Mouse (Mus musculus): ENCODE data around the gene Six2. TPM values are rescaled to one million over a fixed set of nuclear protein-coding genes. Genes with fewer than 3 reads are reported as not detected.

Six2 gene
- total RNA-seq, 1 experiment from 2014 or later: not detected

DNA sequence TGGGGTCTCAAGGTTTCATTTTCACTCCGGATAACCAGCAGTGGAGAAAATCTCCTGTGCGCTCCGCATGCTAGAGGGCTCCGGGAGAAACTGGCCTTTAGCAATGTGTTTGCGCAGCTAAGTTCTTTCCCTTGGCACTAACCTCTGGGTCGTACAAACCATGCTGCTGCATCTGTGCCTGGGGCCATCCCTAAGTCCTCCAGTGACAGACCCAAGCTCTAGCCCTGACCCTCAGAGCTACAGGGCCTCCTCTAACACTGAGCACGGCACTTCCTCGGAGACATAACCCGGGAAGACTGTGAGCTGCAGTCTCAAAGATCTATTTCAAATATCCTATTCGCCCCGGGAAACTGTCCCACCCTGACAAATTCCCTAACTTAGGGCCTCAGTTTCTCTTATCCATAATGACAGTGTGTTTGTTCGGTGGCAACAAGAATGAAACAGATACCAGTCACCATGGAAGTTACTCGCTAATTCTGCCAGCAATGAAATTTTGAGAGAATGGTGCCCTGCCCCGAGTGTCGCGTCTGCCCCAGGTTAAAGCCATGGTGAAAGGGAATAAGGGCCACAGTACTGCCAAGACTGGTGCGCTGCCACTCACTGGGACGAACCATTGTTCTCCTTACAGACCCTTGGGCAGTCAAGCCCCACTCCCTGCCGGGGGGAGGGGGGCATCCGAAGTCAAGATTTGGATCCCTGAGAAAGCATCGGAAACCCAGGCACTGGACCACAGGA lies 7.8 kb downstream of the Six2 start:
- no peak for ATAC-seq (replicated peaks; ENCODE audit: insufficient number of reproducible peaks, low FRiP score, low TSS enrichment, poor library complexity, severe bottlenecking)

DNA sequence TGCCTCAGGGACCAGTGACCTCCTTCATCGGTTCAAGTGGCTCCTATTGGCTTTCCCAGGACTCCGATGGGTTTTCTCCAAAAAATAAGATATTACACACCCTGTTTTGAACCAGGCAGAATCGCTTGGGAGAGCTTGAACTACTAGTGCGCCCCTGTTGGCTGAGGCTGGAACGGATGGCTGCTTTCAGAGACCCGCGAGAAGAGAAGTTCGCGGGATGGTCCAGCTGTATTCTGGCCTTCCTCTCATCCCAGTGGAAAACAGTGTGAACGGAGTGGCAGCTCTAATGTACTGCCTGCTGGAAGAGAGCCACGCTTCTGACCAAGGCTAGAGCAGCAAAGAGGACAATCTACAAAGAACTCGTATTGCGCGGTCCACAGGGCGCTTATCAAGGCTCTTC lies 8.4 kb downstream of the Six2 start:
- no peak for ATAC-seq (replicated peaks; ENCODE audit: insufficient number of reproducible peaks, low FRiP score, low TSS enrichment, poor library complexity, severe bottlenecking)

DNA sequence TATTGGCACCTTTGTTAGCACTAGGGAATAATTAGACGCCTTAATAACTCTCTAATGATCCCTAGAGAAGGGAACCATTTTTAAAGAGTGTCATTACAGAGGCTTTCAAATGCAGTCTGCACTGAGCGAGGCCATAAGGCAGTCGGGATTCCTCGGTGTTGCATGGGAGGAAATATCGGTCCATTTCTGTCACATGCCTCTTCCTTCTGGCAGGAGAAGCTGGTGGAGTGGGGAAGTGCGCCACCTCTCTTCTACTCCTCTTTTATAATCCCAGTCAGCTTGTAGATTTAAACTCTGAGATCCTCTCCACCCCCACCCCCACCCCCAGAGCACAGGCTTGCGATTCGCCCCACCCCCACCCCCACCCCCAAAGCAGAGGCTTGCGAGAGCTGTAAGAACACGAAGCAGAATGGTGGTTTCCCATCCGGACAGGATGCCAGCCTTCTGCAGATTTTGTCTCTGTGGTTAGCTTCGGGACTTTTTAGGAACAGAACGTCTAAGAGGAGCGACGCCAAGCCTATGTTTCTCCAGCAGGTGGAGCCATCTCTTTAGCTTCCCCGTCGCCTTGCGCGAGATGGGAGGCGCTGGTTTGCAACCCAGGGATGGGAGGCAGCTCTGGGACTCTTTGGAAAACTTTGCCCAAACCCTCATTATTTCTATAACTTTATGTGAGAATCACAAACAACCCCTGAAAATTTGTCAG lies 23.3 kb downstream of the Six2 start:
- no peak for ATAC-seq (replicated peaks; ENCODE audit: insufficient number of reproducible peaks, low FRiP score, low TSS enrichment, poor library complexity, severe bottlenecking)

DNA sequence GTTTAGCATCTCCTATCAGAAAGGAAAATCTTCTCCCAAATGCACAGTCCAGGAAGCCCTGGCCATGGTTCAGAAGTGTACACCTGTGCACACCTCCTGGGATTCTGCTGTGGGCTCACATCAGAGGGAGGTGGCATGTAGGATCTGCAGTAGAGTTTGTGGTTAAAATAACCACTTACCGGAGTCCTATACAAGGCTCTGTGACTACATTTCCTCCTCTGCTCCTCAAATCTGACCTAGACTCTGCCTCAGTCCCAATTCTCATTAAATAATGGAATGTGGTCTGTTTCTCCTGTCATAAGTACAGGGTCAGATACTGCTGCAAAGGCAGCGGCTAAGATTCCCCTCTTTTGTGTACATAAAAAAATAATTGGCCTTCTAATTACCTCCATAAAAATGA lies 23.9 kb downstream of the Six2 start:
- ATAC-seq (replicated peaks; ENCODE audit: insufficient number of reproducible peaks, low FRiP score, low TSS enrichment, poor library complexity, severe bottlenecking): no peak

DNA sequence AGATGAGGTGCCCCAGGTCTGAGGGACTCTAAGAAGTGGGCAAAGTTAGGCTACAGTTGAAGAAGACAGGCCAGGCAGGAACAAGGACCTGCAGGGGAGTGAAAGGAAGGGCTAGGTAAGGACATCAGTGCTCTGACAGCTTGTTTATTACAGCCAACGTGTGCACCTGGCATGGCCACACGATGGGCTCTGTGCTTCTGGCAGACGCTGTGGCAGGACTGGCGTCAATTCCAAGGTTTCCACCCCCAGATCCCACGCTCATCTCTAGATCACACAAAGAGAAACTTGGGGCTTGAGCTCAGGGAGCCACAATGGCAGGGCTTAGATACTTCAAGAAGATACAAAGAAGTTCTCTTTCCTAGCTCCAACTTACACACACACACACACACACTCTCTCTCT lies 26.6 kb downstream of the Six2 start:
- ATAC-seq (replicated peaks; ENCODE audit: insufficient number of reproducible peaks, low FRiP score, low TSS enrichment, poor library complexity, severe bottlenecking): no peak

DNA sequence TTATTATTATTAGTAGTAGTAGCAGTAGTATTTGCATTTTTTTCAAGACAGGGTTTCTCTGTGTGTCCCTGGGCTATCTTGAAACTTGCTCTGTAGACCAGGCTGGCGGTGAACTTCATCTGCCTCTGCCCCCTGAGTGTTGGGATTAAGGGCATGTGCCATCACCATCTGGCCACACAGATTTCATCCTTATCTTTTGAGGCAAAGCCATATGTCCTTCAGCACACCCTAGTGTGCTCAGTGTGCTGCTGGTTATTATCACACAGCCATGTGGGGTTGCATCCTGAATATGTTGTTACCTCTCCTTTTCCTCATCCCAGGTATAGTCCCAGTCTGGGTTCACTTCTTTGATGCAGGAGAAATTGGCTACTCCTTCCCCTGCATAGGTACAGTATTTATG lies 28.1 kb downstream of the Six2 start:
- no peak for ATAC-seq (replicated peaks; ENCODE audit: insufficient number of reproducible peaks, low FRiP score, low TSS enrichment, poor library complexity, severe bottlenecking)

DNA sequence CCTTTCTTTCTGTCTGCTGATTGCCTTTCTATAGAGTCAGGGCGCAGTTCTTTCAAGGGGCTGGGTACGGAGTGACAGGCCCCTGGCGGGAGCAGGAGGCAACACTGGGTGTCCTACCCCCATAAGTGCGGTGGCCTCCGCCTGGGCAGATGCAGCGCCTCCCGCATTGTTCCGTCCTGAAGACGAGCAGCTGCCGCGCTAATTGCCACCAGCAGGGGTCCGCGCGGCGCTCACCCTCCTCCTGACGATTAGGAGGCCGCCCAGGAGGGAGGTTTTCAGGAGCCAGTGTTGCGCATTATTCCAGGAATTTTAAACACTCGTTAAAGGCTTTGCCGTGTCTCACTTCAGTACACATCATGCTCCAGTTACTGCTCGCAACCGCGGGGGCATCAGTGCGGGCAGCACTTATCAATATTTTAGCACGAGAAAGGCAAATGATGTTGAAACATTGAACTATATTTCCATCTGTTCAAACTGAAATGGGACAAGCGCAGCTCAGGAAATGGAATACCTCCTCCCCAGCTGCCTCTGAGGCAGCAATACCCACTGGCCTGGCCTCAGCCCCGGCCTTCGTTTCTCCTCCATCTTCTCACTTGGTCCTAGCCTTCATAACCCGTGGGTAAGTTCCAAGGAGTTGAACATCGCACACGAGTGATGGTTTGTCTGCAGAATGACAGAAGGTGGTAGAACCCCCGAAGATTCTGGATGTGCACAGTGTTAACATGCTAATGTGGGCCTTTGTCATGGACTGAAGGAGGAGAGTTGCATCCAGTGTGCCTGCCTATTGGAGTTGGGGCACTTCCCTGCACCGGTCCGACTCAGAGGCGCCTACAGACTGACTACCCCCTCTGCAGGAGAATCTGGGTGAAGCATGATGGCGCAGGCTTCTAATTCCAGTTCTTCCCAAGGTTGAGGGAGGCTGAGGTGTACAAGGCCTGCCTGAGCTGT lies 42.1 kb downstream of the Six2 start:
- ATAC-seq (replicated peaks; ENCODE audit: insufficient number of reproducible peaks, low FRiP score, low TSS enrichment, poor library complexity, severe bottlenecking): no peak

DNA sequence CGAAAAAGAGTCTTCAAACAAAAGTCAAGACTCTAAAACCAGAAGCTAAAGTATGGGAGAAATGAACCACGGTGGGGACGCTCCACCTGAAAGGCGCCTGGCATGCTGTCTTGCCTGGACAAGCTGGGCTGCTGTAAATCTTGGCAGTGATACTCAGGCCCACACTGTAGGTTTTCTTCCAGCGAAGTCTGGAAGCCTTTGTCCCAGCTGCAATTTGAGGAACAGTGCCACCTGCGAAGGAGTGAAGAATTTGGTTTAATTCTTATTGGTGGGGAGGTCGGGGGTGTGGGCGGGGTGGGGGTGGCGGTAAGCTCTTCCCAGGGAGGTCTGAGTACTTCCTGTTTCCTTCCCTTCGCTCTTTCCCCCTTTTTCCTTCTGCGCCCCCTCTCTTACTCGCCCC lies 42.8 kb downstream of the Six2 start:
- no peak for ATAC-seq (replicated peaks; ENCODE audit: insufficient number of reproducible peaks, low FRiP score, low TSS enrichment, poor library complexity, severe bottlenecking)

DNA sequence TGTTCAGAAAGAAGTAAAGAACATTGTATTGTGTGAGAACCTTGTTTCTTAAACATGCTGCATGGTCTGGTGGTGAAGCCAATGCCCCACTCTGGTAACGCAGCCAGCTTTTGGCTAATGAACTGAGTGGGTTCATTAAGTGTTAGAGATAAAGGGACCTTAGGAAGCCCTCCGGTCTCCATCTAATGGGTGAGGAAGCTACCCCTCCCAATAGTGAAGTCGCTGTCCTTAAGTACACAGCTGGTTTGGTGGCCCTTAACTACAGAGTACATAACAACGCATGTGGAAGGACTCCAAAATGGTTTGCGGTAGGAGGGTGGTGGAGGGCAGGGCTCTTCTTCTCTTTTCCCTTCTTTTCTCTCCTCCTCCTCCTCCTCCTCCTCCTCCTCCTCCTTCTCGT lies 50.2 kb downstream of the Six2 start:
- no peak for ATAC-seq (replicated peaks; ENCODE audit: insufficient number of reproducible peaks, low FRiP score, low TSS enrichment, poor library complexity, severe bottlenecking)

Other genes starting within 250 kb of the Six2 start
- not detected in 3 replicates for gene Six3, start 74.7 kb downstream of the Six2 start, total RNA-seq (2017)

Data from monocyte, adult 5-6 weeks (primary cell).